Mouse (Mus musculus) cerebellum, adult 9-11 months (tissue): ENCODE data around the gene Fcnb.
A peak's percentile ranks its signal among the peaks of the same experiment; 100 is the strongest.

ENCODE experiments used
- DNase-seq: peaks from one replicate; pipeline ENCODE4 v3.0.0; 2022

The Fcnb gene

GRCm38 (mm10) chr2:28084768-28085167, at the start of gene Fcnb:
Fcnb (minus strand) TSS chr2:28084885.
- DNase-seq: no peak

DNA sequence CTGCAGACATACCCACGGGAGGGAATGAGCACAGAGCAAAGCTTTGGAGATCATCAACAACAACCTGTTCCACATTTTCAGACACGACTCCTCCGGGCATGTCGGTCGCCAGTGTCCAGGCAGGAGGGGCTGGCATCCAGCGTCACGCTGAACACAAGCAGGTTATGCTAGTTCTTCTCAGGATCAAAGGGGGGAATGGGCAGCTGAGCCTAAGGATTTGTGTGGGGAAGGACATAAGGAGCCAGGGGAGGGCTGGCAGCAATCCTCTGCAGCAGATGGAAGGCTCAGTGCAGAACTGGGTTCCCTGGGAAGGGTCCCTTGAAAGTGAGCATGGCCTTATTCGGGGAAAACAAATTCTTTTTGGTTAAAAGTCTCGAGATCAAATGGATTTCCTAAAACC, 49.1 kb upstream of the Fcnb start:
- DNase-seq: peak; percentile 36

GRCm38 (mm10) chr2:28132117-28132516, 47.4 kb upstream of the Fcnb start:
- no peak for DNase-seq

DNA sequence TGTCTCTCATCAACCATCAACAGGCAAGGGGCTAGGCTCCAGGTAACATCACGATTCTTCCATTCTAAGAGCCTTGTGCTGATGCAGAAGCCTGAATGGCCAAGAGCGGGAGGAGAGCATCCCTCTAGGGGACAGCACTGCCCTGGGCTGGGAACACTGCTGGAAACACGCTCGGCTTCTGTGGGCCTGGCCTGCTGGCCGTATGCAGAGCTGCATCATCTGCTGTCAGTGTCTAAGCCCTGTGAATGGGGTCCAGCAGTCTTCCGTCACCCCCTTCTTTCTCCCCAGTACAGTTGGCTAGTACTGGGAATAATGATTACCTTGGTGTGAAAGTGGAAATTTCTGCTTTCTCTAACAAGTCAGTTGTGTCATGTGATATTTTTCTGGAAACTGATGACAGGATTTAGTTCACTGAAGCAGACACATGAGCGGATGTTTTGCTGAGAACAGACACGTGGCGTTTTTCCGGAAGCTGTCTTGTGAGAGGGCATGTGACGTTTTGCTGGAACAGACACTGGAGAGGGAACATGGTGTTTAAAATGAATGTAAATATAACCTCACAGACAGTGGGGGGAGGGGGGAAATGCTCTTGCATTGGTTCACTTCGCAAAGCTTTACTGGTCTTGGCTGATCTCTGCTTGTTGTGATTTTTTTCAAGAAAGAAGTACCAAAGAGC, 42.2 kb upstream of the Fcnb start:
- DNase-seq: no peak

DNA sequence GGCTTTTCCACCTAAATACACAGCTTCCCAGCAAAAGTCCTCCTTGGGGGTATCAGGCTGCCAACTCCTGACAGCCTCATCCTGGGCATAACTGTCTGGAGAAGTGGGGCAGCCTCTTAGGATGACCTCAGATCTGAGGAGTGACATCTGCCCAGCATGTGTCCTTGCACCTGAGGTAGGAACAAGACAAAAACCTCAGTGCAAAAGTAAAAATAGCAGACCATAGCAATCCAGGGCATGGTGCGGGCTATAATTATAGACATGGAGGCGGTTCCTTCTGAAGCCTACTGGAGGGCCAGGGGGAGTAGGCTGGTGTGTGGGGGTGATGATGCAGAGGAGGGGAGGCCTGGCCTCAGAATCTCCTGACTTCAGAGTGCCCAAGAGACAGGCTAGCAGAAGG, 39.2 kb upstream of the Fcnb start:
- DNase-seq: no peak

- no peak for DNase-seq
These were observed 36.6 kb upstream of the Fcnb start for GRCm38 (mm10) chr2:28121309-28121708.

- DNase-seq: no peak
These were observed 35.7 kb upstream of the Fcnb start for GRCm38 (mm10) chr2:28120342-28120741.

DNA sequence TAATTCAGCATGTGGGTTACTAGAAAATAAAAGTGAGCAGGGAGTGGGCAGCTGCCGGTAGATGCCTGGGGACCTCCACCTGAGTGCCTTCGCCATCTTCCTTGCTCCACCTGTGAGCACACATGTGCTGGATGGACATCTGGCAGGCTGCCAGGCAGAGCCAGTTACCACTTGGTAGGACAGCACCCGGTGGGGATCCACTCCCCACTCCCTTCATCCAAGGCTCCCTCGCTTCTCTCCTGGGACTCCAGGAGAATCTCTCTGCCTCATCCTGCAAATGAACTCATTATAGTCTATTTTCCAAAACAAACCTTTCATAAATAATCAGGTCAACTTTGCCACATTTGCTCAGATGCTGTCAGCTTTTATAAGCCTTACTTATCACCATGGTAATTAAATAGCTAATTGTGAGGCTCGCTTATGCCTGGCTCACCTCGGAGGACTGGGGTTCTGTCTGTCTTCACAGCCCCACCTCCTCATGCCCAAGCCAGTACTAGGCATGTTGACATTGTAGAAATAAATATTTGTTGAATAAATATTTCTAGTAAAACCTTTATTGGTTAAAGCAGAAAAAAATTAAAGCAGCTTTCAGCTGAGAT, 33.9 kb upstream of the Fcnb start:
- no peak for DNase-seq

- no peak for DNase-seq
These were observed 33.0 kb upstream of the Fcnb start for GRCm38 (mm10) chr2:28117490-28118308.

- DNase-seq: no peak
These were observed 24.1 kb upstream of the Fcnb start for GRCm38 (mm10) chr2:28108763-28109162.

DNA sequence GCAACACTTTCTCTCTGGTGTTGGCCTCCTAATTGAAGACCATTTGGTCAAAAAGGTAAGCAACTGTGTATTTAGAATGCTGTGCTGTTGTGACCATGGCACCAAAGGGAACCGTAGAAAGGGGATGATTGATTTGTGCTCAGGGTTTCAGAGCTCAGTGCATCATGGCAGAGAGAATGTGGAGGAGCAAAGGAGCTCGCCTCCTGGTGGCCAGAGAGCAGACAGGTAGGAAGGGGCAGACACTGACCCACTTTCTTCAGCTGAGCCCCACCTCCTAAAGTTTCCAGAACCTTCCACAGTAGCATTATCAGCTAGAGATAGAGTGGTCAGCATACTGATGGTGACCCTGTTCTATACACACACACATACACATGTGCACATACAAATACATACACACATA, 21.3 kb upstream of the Fcnb start:
- no peak for DNase-seq

GRCm38 (mm10) chr2:28103653-28104052, 19.0 kb upstream of the Fcnb start:
- DNase-seq: no peak

DNA sequence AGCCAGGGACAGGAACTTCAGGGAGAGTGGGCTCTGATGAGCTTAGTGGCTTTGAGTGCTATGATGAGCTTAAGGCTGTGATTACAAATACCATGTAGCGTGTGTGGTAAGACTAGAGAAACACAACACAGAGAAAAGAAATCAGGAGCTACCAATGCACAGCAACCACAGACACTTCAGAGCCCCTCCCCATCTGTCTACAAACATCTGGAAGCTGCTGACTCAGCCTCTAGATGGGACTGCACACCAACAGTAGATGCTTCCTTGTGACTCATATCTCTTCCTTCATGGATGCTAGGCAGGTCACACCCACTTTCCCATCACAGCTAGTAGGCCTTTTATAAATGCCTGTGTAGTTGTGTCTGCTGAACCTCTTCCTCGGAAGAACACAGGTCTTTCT, 17.2 kb upstream of the Fcnb start:
- DNase-seq: no peak

DNA sequence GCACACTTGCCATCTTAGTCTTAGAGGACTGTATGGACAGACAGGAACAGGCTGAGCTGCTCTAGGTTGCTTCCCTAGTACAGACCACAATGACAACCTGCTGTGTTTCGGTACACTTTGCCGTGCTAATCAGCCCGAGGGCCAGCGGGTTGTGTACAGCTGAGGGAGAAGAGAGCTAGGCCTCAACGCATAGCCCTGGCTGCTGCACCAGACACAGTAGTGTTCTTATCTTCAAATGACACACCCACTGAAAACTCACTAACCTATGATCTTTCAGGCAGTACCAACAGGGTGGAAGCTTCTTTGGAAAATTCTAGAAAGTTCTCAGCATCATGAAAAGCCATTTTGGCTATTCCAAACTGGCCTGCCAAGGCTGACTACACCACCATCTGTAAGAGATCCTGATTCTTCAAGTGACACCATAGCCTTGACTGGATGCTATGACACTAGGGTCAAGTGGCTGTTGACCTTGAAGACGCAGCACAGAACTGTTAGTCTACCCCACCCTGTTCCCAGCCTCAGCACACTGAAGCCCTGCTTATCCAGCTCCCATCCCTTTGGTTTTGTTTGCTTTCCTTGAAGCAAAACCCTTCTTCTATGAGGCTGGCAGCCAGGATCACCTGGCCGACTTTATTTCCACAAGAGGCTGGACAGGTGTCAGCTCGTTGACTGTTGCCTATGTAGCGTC, 16.3 kb upstream of the Fcnb start:
- no peak for DNase-seq

GRCm38 (mm10) chr2:28098547-28099505, 14.1 kb upstream of the Fcnb start:
- DNase-seq: no peak

GRCm38 (mm10) chr2:28096751-28097309, 12.1 kb upstream of the Fcnb start:
- peak; percentile 36 for DNase-seq

GRCm38 (mm10) chr2:28092099-28092498, 7.4 kb upstream of the Fcnb start:
- no peak for DNase-seq

DNA sequence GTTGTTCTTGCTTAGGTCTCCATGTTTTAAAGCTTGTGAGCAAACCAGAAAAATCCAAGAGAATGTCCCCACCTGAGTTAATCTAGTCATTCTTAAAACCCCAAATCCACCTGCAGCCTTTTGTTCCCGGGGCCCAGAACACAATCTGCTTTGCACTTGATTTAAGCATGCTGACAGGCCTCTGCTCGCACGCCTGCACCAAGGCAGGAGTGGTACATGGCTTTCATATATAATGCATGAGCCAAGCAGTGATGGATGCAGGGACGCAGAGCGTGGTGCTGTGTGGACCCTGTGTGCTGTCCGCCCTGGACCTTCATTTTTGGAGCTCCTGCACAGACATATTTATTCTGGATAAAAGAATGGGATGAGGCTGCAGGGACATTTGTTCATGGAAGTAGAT, 6.4 kb upstream of the Fcnb start:
- no peak for DNase-seq

- DNase-seq: peak; percentile 7
These were observed 5.8 kb upstream of the Fcnb start for GRCm38 (mm10) chr2:28090299-28091008.

- no peak for DNase-seq
These were observed 4.4 kb upstream of the Fcnb start for GRCm38 (mm10) chr2:28089095-28089494.

DNA sequence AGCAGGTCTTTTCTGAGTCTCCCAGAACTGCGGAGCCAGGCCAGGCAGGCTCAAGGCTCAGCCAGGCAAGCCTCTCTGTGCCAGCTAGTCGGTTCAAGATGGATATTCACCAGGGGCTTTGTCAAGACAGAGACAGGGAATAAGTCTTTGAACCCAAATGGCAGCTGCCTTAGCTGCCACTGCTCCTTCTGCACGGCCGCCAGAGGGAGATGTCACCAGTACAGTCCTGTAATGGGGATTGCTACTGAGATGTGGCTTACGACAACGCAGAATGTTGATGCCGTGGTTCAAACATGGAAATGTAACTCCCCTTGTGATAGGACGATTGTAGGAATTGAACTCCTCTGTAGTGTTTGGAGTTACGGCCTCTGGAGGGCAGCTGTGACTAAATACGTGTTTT, 1.4 kb upstream of the Fcnb start:
- no peak for DNase-seq
